14 mouse cellular contexts compared by ENCODE assay signal in genomic region chr4:128966751-128967150, GRCm38 (mm10). TPM values are rescaled to one million over a fixed set of nuclear protein-coding genes. Genes with fewer than 3 reads are reported as not detected.
DNase-seq lines count a peak whose midpoint lies in the region; ATAC-seq and TF ChIP-seq lines count a peak whose summit lies in the region.
"Had no signal": no experiment of that assay in that cellular context is flagged by ENCODE, and none has a peak within 500 bp of the region (broad histone marks: within the 10 kb centered on the region; RNA-seq: fewer than 3 reads in every experiment).

No protein-coding gene starts in this region.

- no peak for TF ChIP-seq EP300 in liver, postnatal 0 days (IDR thresholded peaks at IDR 0.05; ENCODE audit: low read depth)

- H3K4me3 ChIP-seq in forebrain, embryonic 13.5 days: no peak overlapping the region
- no peak overlapping the region for H3K4me3 ChIP-seq in forebrain, embryonic 10.5 days
- no peak overlapping the region for H3K4me3 ChIP-seq in neural tube, embryonic 12.5 days
- no peak overlapping the region for H3K4me3 ChIP-seq in forebrain, embryonic 15.5 days
- no peak overlapping the region for H3K4me3 ChIP-seq in midbrain, embryonic 15.5 days
- H3K4me3 ChIP-seq in liver, postnatal 0 days (ENCODE audit: low read depth, low read length): no peak overlapping the region
- H3K4me3 ChIP-seq: liver, embryonic 15.5 days had no signal

- peak overlapping the region; percentile 19 for H3K4me2 ChIP-seq in forebrain, embryonic 13.5 days
- peak overlapping the region; percentile 7; the same call in 1 of the 2 replicates for H3K4me2 ChIP-seq in neural tube, embryonic 12.5 days (replicated peaks)
- 0 out of 2 replicates have a peak overlapping the region, but pooled peaks have one; percentile 8 for H3K4me2 ChIP-seq in forebrain, embryonic 15.5 days (replicated peaks)
- H3K4me2 ChIP-seq in midbrain, embryonic 15.5 days: peak overlapping the region; percentile 2
- no peak overlapping the region for H3K4me2 ChIP-seq in liver, postnatal 0 days (ENCODE audit: low read depth, low read length)
- H3K4me2 ChIP-seq: liver, embryonic 15.5 days had no signal

- WGBS in forebrain, embryonic 13.5 days: 19% methylated on average over 7 of the region's 7 CpGs
- WGBS in forebrain, embryonic 10.5 days: 61% methylated on average over 7 of the region's 7 CpGs
- 38% methylated on average over 7 of the region's 7 CpGs for WGBS in neural tube, embryonic 12.5 days
- WGBS in forebrain, embryonic 15.5 days: 2% methylated on average over 7 of the region's 7 CpGs
- 12% methylated on average over 7 of the region's 7 CpGs for WGBS in midbrain, embryonic 15.5 days
- WGBS in liver, postnatal 0 days (ENCODE audit: insufficient replicate concordance): 43% methylated on average over 7 of the region's 7 CpGs

- H3K4me1 ChIP-seq in forebrain, embryonic 13.5 days: peaks cover 27% of the 10 kb centered on the region
- peaks cover 24% of the 10 kb centered on the region for H3K4me1 ChIP-seq in forebrain, embryonic 10.5 days
- peaks cover 17% of the 10 kb centered on the region for H3K4me1 ChIP-seq in neural tube, embryonic 12.5 days
- peaks cover 27% of the 10 kb centered on the region for H3K4me1 ChIP-seq in forebrain, embryonic 15.5 days
- H3K4me1 ChIP-seq in midbrain, embryonic 15.5 days: peaks cover 23% of the 10 kb centered on the region
- peaks cover 11% of the 10 kb centered on the region for H3K4me1 ChIP-seq in liver, postnatal 0 days (ENCODE audit: insufficient read depth)

- DNase-seq in forebrain, embryonic 10.5 days (ENCODE audit: extremely low spot score, low spot score): no peak
- no peak for DNase-seq in neural tube, embryonic 10.5 days (ENCODE audit: extremely low spot score, low spot score)
- DNase-seq in testis, postnatal 10 days (ENCODE audit: low spot score): no peak
- no peak for DNase-seq in liver, postnatal 0 days
- DNase-seq: B cell, adult 2 months; cerebellum, adult 11 months; embryo, embryonic 11 days; kidney, postnatal 25 days had no signal

- peak overlapping the region; percentile 75 for H3K27ac ChIP-seq in forebrain, embryonic 13.5 days
- no peak overlapping the region for H3K27ac ChIP-seq in forebrain, embryonic 10.5 days
- no peak overlapping the region for H3K27ac ChIP-seq in neural tube, embryonic 12.5 days
- H3K27ac ChIP-seq in forebrain, embryonic 15.5 days (replicated peaks): peak overlapping the region; percentile 75
- H3K27ac ChIP-seq in midbrain, embryonic 15.5 days: peak overlapping the region; percentile 71
- no peak overlapping the region for H3K27ac ChIP-seq in liver, postnatal 0 days (ENCODE audit: low read depth)
- H3K27ac ChIP-seq: liver, embryonic 15.5 days had no signal

- peak overlapping the region; percentile 16; the same call in 1 of the 2 replicates for H3K9ac ChIP-seq in forebrain, embryonic 13.5 days
- H3K9ac ChIP-seq in neural tube, embryonic 12.5 days: no peak overlapping the region
- H3K9ac ChIP-seq in forebrain, embryonic 15.5 days (replicated peaks): no peak overlapping the region
- H3K9ac ChIP-seq in midbrain, embryonic 15.5 days: no peak overlapping the region
- H3K9ac ChIP-seq in liver, postnatal 0 days (replicated peaks): no peak overlapping the region
- H3K9ac ChIP-seq: liver, embryonic 15.5 days had no signal

- peak; percentile 19; the same call in 1 of the 2 replicates for ATAC-seq in forebrain, embryonic 13.5 days
- ATAC-seq in neural tube, embryonic 12.5 days (ENCODE audit: low FRiP score, low read depth): no peak
- ATAC-seq in forebrain, embryonic 15.5 days (replicated peaks): peak; percentile 32
- ATAC-seq in midbrain, embryonic 15.5 days (replicated peaks): no peak
- ATAC-seq in liver, postnatal 0 days: no peak
- ATAC-seq: inflammation-experienced regulatory T-cells, adult 6 months had no signal

- H3K9me3 ChIP-seq in forebrain, embryonic 13.5 days (replicated peaks): no peaks in the 10 kb centered on the region
- H3K9me3 ChIP-seq in forebrain, embryonic 10.5 days: no peaks in the 10 kb centered on the region
- H3K9me3 ChIP-seq in neural tube, embryonic 12.5 days: no peaks in the 10 kb centered on the region
- H3K9me3 ChIP-seq in forebrain, embryonic 15.5 days: no peaks in the 10 kb centered on the region
- no peaks in the 10 kb centered on the region for H3K9me3 ChIP-seq in midbrain, embryonic 15.5 days
- H3K9me3 ChIP-seq in liver, postnatal 0 days (ENCODE audit: low read length): no peaks in the 10 kb centered on the region
- H3K9me3 ChIP-seq: liver, embryonic 15.5 days had no signal

- TF ChIP-seq CTCF in liver, postnatal 0 days (IDR thresholded peaks at IDR 0.05; ENCODE audit: low read depth): no peak

- H3K27me3 ChIP-seq in forebrain, embryonic 13.5 days: peaks cover 7% of the 10 kb centered on the region; the same call in 1 of the 2 replicates
- H3K27me3 ChIP-seq in forebrain, embryonic 10.5 days (ENCODE audit: poor library complexity, severe bottlenecking): peaks cover 23% of the 10 kb centered on the region
- 0 out of 2 replicates have a peak, but pooled peaks cover 6% of the 10 kb centered on the region for H3K27me3 ChIP-seq in neural tube, embryonic 12.5 days (replicated peaks)
- no peaks in the 10 kb centered on the region for H3K27me3 ChIP-seq in forebrain, embryonic 15.5 days
- no peaks in the 10 kb centered on the region for H3K27me3 ChIP-seq in midbrain, embryonic 15.5 days (replicated peaks)
- H3K27me3 ChIP-seq in liver, postnatal 0 days (ENCODE audit: insufficient read depth, low read length): peaks cover 11% of the 10 kb centered on the region

- no peaks in the 10 kb centered on the region for H3K36me3 ChIP-seq in forebrain, embryonic 13.5 days (ENCODE audit: poor library complexity, severe bottlenecking)
- H3K36me3 ChIP-seq in forebrain, embryonic 10.5 days (replicated peaks): no peaks in the 10 kb centered on the region
- H3K36me3 ChIP-seq in neural tube, embryonic 12.5 days: no peaks in the 10 kb centered on the region
- no peaks in the 10 kb centered on the region for H3K36me3 ChIP-seq in forebrain, embryonic 15.5 days
- H3K36me3 ChIP-seq in midbrain, embryonic 15.5 days (replicated peaks): no peaks in the 10 kb centered on the region
- no peaks in the 10 kb centered on the region for H3K36me3 ChIP-seq in liver, postnatal 0 days (replicated peaks; ENCODE audit: insufficient read depth, low read length)
- H3K36me3 ChIP-seq: liver, embryonic 15.5 days had no signal

RNA-seq across cellular contexts. Expression of gene Azin2, which starts 4.5 kb away (rescaled TPM):
- polyA plus RNA-seq in forebrain, embryonic 13.5 days (2015; fragmentation: Nextera tagmentation; extraction: Ambion mirVana): 11.3 and 13.5 TPM in 2 replicates
- 10.5 and 12.0 TPM in 2 replicates for polyA plus RNA-seq in forebrain, embryonic 10.5 days (2016; fragmentation: Nextera tagmentation; extraction: Ambion mirVana)
- polyA plus RNA-seq in neural tube, embryonic 12.5 days (2016; fragmentation: Nextera tagmentation; extraction: Ambion mirVana): 14.4 and 17.5 TPM in 2 replicates
- polyA plus RNA-seq in forebrain, embryonic 15.5 days (2015; fragmentation: Nextera tagmentation; extraction: Ambion mirVana): 12.3 and 13.7 TPM in 2 replicates
- polyA plus RNA-seq in midbrain, embryonic 15.5 days (2015; fragmentation: Nextera tagmentation; extraction: Ambion mirVana): 19.1 and 23.2 TPM in 2 replicates
- polyA plus RNA-seq in liver, postnatal 0 days (2015; fragmentation: Nextera tagmentation; extraction: Ambion mirVana): 1.6 and 1.8 TPM in 2 replicates

RNA-seq across cellular contexts. Expression of gene Ak2, which starts 25.0 kb away (rescaled TPM):
- 155 and 166 TPM in 2 replicates for polyA plus RNA-seq in forebrain, embryonic 13.5 days (2015; fragmentation: Nextera tagmentation; extraction: Ambion mirVana)
- 237 and 245 TPM in 2 replicates for polyA plus RNA-seq in forebrain, embryonic 10.5 days (2016; fragmentation: Nextera tagmentation; extraction: Ambion mirVana)
- 124 and 127 TPM in 2 replicates for polyA plus RNA-seq in neural tube, embryonic 12.5 days (2016; fragmentation: Nextera tagmentation; extraction: Ambion mirVana)
- polyA plus RNA-seq in forebrain, embryonic 15.5 days (2015; fragmentation: Nextera tagmentation; extraction: Ambion mirVana): 106 and 116 TPM in 2 replicates
- 82.4 and 83.2 TPM in 2 replicates for polyA plus RNA-seq in midbrain, embryonic 15.5 days (2015; fragmentation: Nextera tagmentation; extraction: Ambion mirVana)
- 276 and 291 TPM in 2 replicates for polyA plus RNA-seq in liver, postnatal 0 days (2015; fragmentation: Nextera tagmentation; extraction: Ambion mirVana)

Comparison
In these comparisons a context has a peak if more than half of its experiments do, and no peak if none do; other contexts are left out.
1. H3K27ac ChIP-seq: peak in forebrain, embryonic 13.5 days (single experiment), forebrain, embryonic 15.5 days (single experiment) and midbrain, embryonic 15.5 days (single experiment); none in forebrain, embryonic 10.5 days (single experiment), neural tube, embryonic 12.5 days (single experiment) and liver, postnatal 0 days (single experiment).
2. ATAC-seq: peak in forebrain, embryonic 13.5 days (single experiment) and forebrain, embryonic 15.5 days (single experiment); none in neural tube, embryonic 12.5 days (single experiment), midbrain, embryonic 15.5 days (single experiment) and liver, postnatal 0 days (single experiment).